Comparison of ENCODE assay signal across 16 mouse cellular contexts in genomic region chr12:111870811-111871210, GRCm38 (mm10).
"Had no signal": no experiment of that assay in that cellular context is flagged by ENCODE, and none has a peak within 500 bp of the region (broad histone marks: within the 10 kb centered on the region; RNA-seq: fewer than 3 reads in every experiment).

No protein-coding gene starts in this region.

- H3K9me3 ChIP-seq: neural tube, embryonic 13.5 days; neural tube, embryonic 15.5 days; stomach, embryonic 15.5 days had no signal

- H3K27me3 ChIP-seq: neural tube, embryonic 13.5 days; neural tube, embryonic 15.5 days; stomach, embryonic 15.5 days had no signal

- H3K4me3 ChIP-seq: neural tube, embryonic 13.5 days; neural tube, embryonic 15.5 days; stomach, embryonic 15.5 days had no signal

- H3K4me1 ChIP-seq: neural tube, embryonic 13.5 days; neural tube, embryonic 15.5 days; stomach, embryonic 15.5 days had no signal

- DNase-seq: retina, postnatal 1 day; right cerebral cortex, adult 18-20 months; right cerebral cortex, postnatal 14 days; right cerebral cortex, postnatal 25 days; right cerebral cortex, postnatal 4 days; spleen, adult 18-20 months; thymus, adult 18-20 months; thymus, adult 2 months; thymus, postnatal 14 days; thymus, postnatal 25 days; thymus, postnatal 36 days; thymus, postnatal 4 days had no signal

- H3K9ac ChIP-seq: neural tube, embryonic 13.5 days; neural tube, embryonic 15.5 days; stomach, embryonic 15.5 days had no signal

- H3K4me2 ChIP-seq: neural tube, embryonic 13.5 days; neural tube, embryonic 15.5 days; stomach, embryonic 15.5 days had no signal

- H3K27ac ChIP-seq: neural tube, embryonic 13.5 days; neural tube, embryonic 15.5 days; stomach, embryonic 15.5 days; stomach, postnatal 0 days had no signal
